Mouse (Mus musculus): Measurements from ENCODE around the gene 9830107B12Rik.
"Not testable (repeated sequence)": the region's sequence is repeated elsewhere in the genome, so short reads cannot be mapped to it uniquely, and the experiment has no call there.

Gene 9830107B12Rik

DNA sequence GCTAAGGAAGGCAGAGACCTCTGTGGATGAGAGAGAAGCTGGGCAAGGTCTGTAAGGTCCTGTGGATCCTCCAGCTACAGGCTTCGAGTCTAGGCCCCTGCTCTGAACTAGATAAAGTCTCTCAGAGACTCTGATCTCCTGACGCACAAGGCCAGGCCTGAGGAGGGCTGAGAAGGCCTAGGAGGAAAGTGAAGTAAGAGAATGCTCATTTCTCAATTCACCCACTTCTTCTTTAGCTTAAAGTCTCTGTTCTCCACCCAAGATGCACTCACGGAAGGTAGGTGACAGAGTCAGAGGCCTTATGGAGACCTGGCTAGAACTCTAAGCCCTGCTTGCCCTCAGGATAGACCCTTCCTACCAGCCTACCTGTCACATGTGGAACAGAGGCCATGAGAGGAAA is at the start of gene 9830107B12Rik:
Gene 9830107B12Rik (minus strand): TSS at position 149 of the 400 bp plus-strand sequence.
- no peak for DNase-seq (ENCODE audit: low read depth)

GRCm38 (mm10) chr17:48192366-48192765 is 46.3 kb upstream of the 9830107B12Rik start:
- no peak for DNase-seq (ENCODE audit: low read depth)

DNA sequence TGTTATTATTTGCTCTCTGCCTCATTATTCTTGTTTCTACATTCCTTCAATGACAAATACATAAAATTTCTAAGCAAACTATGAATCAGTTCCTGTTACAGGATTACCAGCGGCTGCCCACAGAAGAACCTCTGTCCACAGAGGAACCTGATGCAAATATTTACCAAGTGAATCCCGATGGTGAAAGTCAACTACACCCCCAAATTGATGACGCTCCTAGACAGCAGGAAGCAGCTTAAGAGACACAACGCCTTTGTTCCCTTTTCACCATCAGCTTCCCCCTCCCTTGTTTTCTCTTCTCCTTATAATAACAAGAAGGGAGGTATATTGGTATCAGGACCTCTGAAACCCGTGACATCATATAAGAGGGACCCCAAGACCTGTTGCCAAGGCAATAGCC is 39.2 kb upstream of the 9830107B12Rik start:
- DNase-seq (ENCODE audit: low read depth), result no peak

DNA sequence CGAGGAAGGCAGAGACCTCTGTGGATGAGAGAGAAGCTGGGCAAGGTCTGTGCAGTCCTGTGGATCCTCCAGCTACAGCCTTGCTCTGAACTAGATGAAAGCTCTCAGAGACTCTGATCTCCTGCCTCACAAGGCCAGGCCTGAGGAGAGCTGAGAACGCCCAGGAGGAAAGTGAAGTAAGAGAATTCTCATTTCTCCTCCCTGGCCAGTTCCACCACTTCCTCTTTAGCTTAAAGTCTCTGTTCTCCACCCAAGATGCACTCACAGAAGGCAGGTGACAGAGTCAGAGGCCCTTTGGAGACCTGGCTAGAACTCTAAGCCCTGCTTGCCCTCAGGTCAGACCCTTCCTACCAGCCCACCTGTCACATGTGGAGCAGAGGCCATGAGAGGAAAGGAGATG is 21.0 kb upstream of the 9830107B12Rik start, which contains the start of gene A530064D06Rik:
Gene A530064D06Rik (minus strand): TSS at position 173 of the 400 bp plus-strand sequence.
- not testable (repeated sequence) for DNase-seq (ENCODE audit: low read depth)

- DNase-seq (ENCODE audit: low read depth), result no peak
Observed at GRCm38 (mm10) chr17:48157382-48158076, 11.5 kb upstream of the 9830107B12Rik start.

- DNase-seq (ENCODE audit: low read depth), result no peak
Observed at GRCm38 (mm10) chr17:48132810-48133209, 13.3 kb downstream of the 9830107B12Rik start.

- no peak for DNase-seq (ENCODE audit: low read depth)
Observed at GRCm38 (mm10) chr17:48120456-48120855, 25.6 kb downstream of the 9830107B12Rik start.

DNA sequence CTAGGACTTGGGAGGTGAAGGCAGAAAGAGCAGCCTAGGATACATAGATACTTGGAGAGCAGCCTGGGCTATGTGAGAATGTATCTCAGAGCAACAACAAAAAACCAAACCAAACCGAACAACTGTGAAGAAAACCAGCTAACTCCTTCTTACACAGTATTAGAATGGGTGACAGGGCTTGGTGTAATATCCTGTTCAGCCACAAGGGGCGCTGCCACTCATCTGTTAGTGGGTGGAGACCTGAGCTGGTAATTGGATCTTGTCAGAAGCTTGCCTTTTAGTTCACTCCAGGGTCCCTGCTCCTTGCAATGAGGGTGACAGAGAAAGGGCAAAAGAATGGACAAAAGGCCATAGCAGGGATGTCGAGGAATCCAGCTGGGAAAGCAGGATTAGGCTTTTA is 26.4 kb downstream of the 9830107B12Rik start:
- DNase-seq (ENCODE audit: low read depth), result peak; percentile 79

GRCm38 (mm10) chr17:48118570-48118969 is 27.5 kb downstream of the 9830107B12Rik start:
- no peak for DNase-seq (ENCODE audit: low read depth)

DNA sequence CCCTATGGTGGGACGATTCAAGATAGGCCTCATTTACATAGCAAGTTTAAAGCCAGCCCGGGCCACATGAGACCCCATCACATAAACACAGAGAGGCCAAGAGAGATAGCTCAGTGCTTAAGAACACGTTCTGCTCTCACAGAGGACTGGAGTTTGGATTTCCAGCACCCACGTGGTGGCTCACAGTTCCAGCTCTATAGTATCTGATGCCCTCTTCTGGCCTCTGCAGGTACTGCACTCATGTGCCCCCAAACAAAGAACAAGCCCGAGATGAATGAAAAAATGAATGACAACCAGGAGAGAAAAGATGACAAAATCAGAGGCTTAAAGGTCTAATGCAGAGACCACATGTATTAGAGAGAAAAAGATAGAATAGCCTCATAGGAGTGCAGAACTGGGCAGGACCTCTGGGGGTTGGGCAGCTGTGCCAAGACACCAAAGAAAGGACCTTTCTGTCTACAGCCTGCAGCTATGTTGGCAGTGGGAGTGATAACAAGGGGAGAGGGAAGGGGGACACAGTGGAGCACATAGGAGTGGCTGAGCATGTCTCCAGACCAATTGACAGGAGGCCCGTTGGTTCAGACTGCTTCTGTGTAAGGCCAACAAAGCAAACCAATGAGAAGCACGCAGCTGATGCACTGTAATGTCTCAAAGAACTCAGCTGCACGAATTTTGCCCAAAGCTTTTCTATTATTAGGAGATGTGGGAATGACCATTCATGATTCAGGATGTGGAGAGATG is 35.4 kb downstream of the 9830107B12Rik start:
- peak; percentile 63 for DNase-seq (ENCODE audit: low read depth)

DNA sequence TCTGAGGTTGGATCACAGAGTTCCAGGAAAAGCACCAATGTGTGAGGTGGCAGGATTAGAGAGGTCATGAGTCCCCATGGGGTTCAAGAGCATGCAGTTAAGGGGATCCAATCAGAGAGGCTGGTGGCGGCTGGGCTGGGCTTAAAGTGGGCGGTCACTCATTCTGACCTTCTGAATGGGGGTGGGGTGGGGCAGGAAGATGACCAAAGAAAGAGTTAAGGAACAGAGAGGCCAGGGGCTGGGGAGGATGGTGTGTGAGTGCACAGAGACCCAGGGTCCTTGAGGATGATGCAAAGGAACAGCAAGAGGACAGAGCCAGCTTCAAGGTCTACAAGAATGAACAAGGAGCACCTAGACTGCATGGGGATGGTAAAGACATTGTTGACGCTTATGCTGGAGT is 37.5 kb downstream of the 9830107B12Rik start:
- no peak for DNase-seq (ENCODE audit: low read depth)

GRCm38 (mm10) chr17:48107862-48108261 is 38.2 kb downstream of the 9830107B12Rik start:
- DNase-seq (ENCODE audit: low read depth), result no peak

- no peak for DNase-seq (ENCODE audit: low read depth)
Observed at GRCm38 (mm10) chr17:48107333-48107732, 38.7 kb downstream of the 9830107B12Rik start.

- peak; percentile 91 for DNase-seq (ENCODE audit: low read depth)
Observed at GRCm38 (mm10) chr17:48100441-48101417, 45.3 kb downstream of the 9830107B12Rik start.

- peak; percentile 20 for DNase-seq (ENCODE audit: low read depth)
Observed at GRCm38 (mm10) chr17:48099312-48099711, 46.8 kb downstream of the 9830107B12Rik start.

- DNase-seq (ENCODE audit: low read depth), result peak; percentile 27
Observed at GRCm38 (mm10) chr17:48098528-48098890, 47.6 kb downstream of the 9830107B12Rik start.

- peak; percentile 32 for DNase-seq (ENCODE audit: low read depth)
Observed at GRCm38 (mm10) chr17:48097743-48098527, 48.1 kb downstream of the 9830107B12Rik start.

- peak; percentile 75 for DNase-seq (ENCODE audit: low read depth)
Observed at GRCm38 (mm10) chr17:48097011-48097742, 48.9 kb downstream of the 9830107B12Rik start.

DNA sequence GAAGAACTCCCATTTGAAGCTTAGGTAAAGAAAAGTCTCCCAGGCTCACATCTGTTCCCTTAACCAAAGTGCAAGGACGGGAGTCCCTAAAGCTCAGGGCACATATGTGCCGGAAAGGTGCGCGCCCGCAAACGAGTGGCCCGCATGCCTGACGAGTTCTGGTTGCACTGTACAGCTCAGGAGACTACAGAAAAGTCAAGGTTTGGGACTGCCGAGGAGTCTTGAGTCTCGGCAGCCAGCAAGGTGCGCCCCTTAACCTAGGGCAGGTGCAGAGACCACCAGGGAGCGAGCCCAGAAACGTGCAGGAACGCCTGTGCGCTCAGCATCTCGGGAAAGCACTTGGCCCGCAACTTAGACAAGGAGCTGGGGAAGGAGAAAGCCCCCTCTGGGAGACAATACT is 49.7 kb downstream of the 9830107B12Rik start:
- peak; percentile 14 for DNase-seq (ENCODE audit: low read depth)

DNA sequence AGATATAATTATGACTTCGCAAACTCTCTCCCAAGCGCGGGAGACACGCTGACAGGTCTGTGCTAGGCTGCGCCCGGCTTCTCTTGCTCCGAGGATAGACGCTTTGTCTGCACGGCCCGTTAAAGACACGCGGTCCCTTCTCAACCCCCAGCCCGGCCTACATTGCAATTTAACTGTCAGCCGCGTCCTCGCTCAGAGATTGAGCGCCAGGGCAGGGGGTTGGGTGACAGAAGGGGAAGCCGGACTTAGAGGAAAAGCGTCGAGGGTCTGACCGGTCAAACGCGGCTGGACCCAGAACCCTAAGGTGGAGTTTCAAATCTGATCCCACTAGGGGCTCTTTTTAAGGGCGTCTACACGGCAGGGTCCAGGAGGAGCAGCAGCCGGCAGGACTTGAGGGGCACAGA is 50.3 kb downstream of the 9830107B12Rik start:
- DNase-seq (ENCODE audit: low read depth), result peak; percentile 21

All from induced T-regulatory cell, adult 2 months (primary cell).